Mouse (Mus musculus) B cell, adult 2 months (primary cell): ENCODE measurements around the gene Cenpe.

Experiments used
- DNase-seq, 2 experiments: peaks; one replicate each; pipeline ENCODE4 v3.0.0; 2022

Gene Cenpe

GRCm38 (mm10) chr3:135211805-135212657, at the start of gene Cenpe:
Gene Cenpe (plus strand): TSS chr3:135212537.
- peak; percentile 92 to 93 for DNase-seq

- no peak for DNase-seq
Measured at GRCm38 (mm10) chr3:135171898-135172446, 40.4 kb upstream of the Cenpe start.

DNA sequence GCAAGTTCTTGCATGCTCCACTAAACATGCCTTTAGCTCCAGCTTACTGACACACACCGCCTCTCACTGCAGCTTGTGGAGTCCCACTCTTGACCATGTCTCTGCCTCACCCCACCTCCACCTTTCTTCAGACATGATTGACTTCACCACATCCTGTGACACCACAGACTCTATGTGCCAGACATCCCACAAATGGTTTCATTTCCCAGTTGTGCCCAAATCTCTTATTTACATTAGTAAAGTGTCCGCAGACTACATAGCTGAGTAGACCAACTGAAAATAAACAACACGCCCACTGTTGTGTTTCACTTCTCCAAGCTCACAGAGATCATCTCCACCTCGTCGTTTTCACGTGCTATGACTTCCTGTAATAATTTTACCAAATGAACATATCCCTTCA, 20.5 kb upstream of the Cenpe start:
- peak; percentile 79 to 83 for DNase-seq

GRCm38 (mm10) chr3:135198051-135198450, 14.3 kb upstream of the Cenpe start:
- peak; percentile 58 to 61 for DNase-seq

GRCm38 (mm10) chr3:135200409-135201303, 11.7 kb upstream of the Cenpe start:
- DNase-seq = peak in 1 of 2 experiments; percentile 21

DNA sequence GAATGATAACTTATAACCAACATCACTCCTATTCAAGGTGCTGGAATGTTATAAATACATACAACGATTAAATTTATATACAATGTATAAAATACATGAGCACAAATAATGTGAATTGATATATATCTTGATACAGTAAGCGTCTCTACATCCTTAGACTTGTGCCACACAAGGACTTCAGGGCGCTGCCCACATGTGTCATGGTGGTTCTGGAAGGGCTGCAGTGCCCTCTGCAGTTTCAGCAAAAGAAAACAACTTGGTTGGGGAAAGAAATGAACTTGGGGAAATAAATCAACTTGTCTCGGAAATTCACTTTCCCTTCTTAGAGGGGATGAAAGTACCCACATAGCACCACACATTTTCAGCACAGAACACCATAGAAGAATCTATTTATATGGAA, 5.7 kb upstream of the Cenpe start:
- DNase-seq = peak; percentile 77 to 79

DNA sequence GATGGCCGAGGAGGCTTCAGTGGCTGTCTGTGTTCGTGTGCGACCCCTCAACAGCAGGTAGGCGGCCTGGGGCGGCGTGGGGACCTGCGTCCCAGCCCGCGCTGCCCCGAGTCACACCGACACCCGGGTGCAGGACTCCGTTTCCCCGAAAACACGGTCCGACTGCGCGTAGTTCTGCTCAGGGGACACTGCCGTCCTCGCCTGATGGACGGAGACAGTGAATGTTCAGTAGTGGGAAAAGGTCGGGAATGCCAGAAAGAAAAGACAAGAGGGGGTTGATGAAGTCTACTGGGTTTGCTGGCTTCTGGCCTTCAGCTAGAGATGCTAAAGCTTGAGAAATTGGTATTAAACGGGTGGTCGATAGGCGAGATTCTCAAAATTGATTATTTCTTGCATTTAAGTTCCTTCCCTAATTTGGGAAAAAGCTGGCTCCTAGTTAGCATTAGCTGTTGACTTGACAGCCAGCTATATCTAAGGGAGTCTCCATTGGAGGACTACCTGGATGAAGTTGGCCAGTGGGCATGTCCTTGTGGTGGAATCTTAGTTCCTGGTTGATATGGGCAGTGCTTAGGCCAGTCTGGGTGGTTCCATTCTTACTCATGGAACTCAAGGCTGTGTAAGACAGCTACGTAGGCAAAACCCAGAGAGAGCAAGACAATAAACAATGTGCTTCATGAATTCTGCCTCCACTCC, 467 bp downstream of the Cenpe start:
- no peak for DNase-seq

- no peak for DNase-seq
Measured at GRCm38 (mm10) chr3:135232058-135232457, 19.7 kb downstream of the Cenpe start.

GRCm38 (mm10) chr3:135232462-135232861, 20.1 kb downstream of the Cenpe start:
- no peak for DNase-seq

DNA sequence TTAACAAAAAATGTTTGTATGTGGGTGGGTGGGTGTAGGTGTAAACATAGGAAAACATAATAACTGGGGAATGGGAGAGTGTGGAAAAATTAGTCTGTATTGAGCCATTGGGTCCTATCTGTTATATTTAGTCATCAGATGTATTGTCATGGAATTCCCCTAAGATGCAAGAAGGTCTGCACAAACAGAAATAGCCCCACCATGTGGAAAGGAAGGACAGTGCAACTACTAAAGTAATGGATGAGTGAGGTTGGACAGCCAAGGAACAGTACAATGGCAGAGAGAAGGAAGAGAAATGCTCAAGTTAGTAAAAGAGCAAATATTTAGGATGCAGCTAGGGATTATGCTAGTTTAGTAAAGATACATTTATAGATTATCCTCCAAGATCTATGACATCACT, 33.4 kb downstream of the Cenpe start:
- DNase-seq = peak in 1 of 2 experiments; percentile 6

DNA sequence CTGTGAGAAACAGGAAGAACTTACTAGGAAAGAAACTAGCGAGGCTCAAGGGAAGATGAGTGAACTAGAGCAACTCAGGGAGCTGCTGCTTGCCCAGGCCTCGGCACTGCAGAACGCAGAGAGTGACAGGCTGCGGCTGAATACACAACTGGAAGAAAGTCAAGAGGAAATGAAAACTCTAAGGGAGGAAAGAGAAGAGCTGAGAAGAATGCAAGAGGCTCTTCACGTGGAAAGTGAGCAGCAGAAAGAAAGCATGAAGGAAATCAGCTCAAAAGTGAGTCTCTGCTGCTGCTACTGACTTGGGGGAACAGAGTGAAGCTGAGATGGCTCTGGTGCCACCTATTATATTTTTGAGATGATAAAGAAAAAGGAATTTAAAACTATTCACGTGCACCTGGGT, 34.5 kb downstream of the Cenpe start:
- DNase-seq = no peak

GRCm38 (mm10) chr3:135249104-135249503, 36.8 kb downstream of the Cenpe start:
- DNase-seq = no peak

- DNase-seq = no peak
Measured at GRCm38 (mm10) chr3:135251825-135252224, 39.5 kb downstream of the Cenpe start.

GRCm38 (mm10) chr3:135254784-135255183, 42.4 kb downstream of the Cenpe start:
- DNase-seq = no peak

GRCm38 (mm10) chr3:135258919-135259318, 46.6 kb downstream of the Cenpe start:
- DNase-seq = no peak

- no peak for DNase-seq
Measured at GRCm38 (mm10) chr3:135260233-135260632, 47.9 kb downstream of the Cenpe start.

- no peak for DNase-seq
Measured at GRCm38 (mm10) chr3:135268616-135269015, 56.3 kb downstream of the Cenpe start.

- no peak for DNase-seq
Measured at GRCm38 (mm10) chr3:135269391-135269990, 57.2 kb downstream of the Cenpe start.

DNA sequence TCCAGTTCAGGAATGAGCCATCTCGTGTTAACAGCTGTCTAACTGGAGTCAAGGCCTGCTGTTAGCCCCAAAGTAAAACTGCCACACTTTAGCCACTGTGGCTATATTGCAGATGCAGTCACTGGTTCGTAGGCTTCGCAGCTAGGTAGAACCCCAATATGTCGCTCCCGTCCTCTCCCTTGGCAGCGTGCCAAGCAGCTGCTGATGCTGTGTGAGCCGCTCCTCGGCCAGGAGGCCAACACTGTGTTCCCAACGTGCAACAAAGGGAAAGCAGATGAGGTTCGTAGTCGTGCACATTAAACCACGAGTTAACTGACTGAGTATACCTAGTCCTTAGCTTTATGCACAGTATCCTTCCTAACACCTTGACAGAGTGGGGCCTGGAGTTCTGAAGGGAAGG, 60.3 kb downstream of the Cenpe start:
- no peak for DNase-seq

DNA sequence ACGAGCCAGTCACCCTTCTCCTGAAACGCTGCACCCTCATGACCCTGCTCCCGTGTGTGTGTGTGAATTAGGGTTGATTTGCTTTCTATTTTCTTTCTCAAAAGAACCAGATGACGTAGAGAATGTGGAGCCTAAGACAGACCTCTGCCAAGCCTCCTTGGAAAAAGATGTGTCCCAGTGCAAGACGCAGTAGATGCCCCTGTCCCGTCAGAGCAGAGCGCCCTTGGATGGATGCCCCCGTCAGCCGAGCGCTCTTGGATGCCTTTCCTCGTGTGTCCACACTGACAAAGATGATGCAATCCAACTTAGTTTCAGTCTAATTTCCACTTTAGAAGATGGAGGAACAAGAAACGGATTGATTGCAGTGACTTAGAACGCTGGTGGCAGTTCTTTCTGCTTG, 60.7 kb downstream of the Cenpe start:
- no peak for DNase-seq

DNA sequence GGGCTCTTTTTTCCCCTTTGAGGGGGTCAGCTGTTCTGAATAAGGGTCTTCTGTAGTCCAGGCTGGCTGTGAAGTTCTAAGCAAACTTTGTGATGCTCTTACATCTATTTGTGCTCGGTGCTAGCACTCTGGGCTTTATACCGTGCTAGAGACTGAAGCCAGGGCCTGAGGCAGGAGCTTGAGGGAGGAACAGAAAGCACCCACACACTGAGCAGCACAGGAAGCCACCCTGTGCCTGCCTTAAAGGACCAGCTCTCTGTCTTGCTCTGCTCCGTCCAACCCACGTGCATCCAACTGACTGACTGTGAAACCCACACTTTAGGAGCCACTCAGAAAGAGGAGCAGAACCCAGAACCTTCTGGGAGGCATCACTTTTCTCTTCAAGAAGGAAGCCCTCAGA, 67.8 kb downstream of the Cenpe start:
- no peak for DNase-seq

DNA sequence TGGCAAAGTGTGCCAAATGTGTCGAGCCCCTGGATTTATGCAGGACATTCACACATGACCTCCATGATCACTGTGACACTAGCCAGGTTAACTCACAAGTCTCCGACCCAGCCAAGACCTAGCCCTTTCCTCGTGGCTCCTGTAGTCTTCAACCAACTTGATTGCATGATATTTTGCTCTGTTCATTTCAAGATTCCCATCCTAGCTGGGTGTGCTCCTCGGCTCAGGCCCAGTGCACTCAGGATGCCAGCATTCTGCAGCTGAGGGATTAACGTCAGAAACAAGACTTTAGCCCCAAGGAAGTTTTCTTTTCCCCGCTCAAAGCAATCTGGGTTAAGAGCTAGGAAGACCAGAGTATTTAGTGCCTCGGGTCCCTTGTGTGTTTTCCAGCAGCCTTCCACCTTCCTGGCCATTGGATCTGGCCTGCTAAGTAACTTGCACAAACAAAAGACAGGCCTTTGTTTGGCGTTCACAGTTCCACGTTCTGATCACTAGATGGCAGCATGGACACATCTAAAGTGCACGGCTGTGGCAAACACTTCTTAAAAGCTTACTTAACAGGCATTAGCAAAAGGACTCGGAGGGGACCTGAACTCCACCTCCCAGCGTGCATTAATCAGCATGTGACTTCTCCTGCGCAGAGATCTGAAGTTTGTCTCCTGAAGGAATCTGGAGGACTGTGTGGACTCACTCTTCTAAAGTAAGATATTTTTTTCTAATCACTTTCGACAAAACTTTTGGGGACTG, 68.5 kb downstream of the Cenpe start, which contains the start of gene Bdh2:
TSS of gene Bdh2 (plus strand) at position 553 of the 747 bp plus-strand sequence.
- peak; percentile 67 to 71 for DNase-seq
